Mouse (Mus musculus) cerebellum, adult 9-11 months (tissue): ENCODE measurements around the gene Gpc3.
"Not testable (repeated sequence)": the region's sequence is repeated elsewhere in the genome, so short reads cannot be mapped to it uniquely, and the experiment has no call there.

Experiments used
- DNase-seq: peaks from one replicate; pipeline ENCODE4 v3.0.0; 2022

Gpc3 gene

DNA sequence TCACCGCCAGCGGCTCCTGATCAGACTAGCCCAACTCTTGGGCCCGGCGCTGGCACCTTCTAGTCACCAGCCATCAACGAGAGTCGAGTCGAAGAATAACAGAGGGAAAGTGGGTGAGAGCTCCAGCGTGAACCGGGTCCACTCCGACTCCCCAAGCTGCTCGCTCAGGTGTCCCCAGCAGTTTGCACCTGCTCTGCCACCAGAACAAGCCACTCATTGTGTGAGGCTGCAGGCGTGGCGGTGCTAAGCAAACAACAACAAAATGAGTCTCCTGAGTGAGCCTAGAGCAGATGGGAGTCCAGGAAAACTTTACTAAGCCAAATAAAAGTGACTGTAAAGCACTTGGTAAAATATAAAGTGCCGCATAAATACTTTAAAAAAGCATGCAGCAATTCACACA is 239.5 kb downstream of the Gpc3 start:
- DNase-seq = no peak

DNA sequence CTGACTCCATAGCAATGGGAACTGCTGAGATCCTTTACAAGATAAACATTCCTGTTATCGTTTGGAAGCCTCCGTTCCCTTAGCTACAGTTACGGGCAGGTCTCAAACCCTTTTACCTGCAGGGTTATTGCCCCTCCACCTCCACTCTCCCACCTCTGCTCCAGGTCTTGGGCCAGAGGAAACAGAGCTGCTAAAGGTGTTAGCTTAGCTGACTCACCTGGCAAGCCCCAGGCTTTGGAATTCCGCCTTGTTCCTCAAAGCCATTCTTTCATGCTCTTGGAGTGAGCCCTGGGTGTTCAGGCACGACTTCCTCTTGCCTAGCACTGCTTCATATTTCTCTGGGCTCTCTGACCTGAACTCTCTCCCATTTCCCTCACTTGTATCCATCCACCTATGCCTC is 241.3 kb downstream of the Gpc3 start:
- no peak for DNase-seq

DNA sequence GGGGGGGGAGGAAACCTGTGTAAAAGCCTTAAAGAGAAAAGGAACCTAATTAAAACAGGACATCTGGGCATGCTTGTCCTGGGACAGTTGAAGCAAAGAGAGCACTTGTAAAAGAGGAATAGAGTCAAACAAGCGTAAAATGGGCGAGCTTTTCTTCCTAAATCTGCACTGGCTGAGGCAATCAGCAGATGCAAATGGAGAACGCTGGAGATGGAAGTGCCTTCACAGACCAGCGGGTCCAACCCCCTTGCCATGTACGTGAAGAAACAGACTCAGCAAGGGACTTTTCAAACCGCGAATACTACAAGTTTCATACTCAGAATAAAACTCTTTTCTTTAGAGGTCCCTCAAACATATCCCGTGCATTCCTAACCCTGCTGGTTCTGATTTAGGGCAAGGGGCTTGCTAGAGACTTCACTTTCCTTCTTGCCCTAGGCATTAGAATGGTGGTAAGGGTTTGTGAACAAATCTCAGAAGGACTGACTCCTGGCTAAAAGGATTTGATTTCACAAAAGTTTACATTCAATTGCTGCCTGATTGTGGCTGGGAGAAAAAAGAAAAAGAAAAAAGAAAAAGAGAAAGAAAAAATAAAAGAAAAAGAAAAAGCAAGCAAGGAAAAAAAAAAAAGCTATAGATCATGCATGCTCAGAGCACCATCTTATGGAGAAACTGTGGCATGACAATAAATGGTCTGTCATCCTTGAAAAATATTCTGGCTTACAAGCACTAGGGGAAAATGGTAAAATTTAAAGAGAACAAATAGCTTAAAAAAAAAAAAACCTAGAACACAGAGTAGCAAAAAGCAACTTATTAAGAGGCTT is 243.6 kb downstream of the Gpc3 start:
- no peak for DNase-seq

DNA sequence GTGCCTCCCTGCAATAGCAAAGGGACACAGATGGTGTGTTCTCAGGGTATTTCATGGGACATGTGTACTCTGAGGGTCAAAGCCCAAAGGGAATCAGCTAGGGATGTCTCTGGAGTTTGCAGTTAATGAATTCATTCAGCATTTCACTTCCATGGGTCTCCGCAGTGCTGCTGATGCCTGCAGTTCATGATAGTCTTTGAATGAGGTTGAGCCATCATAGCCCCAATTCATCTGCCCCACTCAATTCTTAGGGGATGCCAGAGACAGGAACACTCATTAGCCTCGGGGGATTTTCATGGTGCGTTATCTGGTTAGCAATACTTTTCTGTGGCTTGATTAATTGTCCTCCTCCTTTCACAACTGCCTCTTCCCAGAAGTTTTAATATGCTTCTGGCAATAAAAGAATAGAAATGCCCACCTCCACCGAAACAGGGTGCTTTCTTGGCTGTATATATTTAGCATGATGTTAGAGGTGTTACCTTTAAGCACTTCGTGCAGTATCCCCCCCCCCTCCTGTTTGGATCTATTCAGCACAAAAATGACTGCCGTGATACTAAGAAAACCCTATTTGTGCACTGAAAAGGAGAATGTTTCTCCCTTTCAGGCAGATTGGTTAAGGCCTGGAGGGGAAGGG is 244.3 kb downstream of the Gpc3 start:
- DNase-seq = no peak

DNA sequence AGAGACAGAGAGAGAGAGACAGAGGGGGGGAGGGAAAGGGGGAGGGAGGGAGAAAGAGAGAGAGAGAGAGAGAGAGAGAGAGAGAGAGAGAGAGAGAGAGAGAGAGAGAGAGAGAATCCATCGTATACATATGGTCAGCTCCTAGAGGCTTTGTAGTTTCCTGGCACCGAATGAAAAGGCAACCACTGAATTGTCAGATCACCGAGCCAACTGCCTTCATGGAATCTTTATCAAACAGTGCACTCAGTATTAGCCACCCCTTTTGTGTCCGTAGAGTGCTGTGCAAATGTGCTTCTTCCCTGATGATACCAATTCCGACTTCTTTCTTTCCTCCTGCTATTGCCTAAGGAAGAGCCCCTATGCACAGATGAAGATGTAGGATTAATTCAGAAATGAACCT is 246.9 kb downstream of the Gpc3 start:
- no peak for DNase-seq

DNA sequence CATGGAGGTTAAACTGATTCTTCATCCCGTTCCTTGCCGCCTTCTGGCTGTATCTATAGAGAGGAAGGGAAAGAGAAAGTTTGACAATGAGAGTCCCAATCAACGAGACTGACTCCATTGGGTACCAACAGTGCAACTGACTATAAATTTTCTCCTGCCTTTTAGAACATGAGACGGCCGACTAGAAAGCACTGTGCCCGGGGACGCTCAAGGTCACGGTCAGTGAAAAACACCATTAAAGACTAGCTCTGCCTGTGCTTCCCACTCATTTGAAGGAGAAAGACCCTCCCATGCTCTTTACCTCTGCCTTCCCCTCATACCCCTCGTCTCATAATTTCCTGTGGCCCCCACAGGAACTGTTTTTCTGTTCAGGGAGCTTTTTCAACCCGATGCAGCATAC is 248.0 kb downstream of the Gpc3 start:
- DNase-seq = no peak

DNA sequence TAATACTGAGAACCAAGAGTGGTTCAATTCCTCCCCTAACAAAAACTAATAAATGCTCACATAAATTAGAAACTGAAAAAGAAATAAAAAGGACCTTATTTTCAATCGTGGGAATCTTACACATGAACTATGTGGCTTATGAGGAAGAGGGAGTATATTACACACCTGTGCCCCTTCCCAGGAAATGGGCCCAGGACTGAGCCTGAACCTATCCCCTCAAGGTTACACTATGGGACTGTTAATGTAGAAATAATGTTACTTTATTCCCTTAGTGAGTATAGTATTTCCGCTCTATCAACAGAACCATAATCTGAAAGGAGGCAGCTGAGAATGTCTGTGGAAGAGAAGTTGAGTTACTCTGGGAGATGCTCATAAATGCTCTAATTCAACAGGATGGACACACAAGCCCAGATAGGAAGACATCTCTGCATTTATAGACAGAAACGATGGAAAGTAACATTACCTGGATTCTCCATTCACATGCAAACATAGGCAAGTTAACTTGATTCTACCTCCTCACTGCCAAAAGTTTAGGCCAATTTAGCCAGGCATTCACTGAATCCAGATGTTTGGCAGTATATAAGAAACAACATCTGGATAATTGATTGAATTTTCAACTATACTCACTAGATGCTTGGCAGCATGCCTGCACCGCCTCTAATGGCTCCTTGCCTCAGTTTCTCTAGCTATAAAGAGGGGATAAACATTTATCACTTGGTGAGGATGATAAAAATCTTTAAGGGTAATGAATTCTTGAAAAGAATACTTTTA is 251.3 kb downstream of the Gpc3 start:
- no peak for DNase-seq

DNA sequence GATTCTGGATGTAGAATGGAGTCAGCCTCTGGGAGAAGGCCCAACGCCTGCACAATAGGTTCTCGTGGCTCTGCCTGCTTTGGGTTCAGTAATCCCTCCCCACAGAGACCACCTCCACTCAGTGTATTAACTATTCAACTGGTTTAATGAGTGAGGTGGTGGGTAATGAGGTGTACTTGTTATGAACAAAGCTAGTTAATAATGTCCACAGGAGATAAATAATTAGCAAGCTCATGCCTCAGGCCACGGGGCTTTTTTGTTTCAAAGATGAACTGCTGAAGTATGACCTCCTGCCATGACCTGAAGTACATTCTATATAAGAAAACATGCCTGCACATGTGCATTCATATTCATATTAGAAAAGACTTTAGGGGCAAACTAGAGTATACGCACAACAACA is 260.8 kb downstream of the Gpc3 start:
- no peak for DNase-seq

DNA sequence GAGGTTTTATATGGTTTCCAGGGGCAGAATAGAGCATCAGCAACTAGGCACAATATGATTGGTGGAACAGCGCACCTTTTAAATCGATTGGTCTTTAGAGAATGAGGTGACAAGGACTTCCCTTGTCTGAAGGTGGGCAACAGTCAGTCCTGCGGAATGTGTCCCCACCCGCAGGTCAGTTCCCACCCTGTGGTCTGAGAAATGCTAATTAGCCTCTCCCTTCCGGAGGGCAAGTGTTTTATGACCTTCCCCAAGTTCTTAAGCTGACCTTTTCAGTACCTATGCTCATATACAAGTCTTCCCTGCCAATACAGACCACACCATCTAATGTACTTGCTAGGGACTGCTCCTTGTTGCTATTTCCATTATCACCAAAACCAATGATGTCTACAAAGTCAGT is 263.1 kb downstream of the Gpc3 start:
- DNase-seq = not testable (repeated sequence)

DNA sequence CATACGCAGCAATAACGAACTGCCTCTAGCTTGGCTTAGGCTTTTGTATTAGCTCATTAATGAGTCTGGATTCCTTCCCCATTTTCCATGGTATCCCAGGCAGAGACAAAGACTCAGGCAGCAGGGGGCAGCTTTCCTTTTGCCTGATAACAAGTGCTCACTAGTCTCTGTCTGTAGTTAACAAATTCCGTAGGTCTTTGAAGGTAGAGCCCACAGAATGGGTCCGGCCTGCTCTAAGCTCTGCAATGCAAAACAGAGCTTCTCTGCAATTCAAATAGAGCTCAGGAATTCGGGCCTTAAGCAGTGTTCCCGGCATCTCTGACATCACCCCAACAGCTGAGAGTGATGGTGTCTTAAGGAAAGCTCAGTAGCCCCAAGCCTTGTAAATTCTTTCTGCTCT is 265.0 kb downstream of the Gpc3 start:
- no peak for DNase-seq

DNA sequence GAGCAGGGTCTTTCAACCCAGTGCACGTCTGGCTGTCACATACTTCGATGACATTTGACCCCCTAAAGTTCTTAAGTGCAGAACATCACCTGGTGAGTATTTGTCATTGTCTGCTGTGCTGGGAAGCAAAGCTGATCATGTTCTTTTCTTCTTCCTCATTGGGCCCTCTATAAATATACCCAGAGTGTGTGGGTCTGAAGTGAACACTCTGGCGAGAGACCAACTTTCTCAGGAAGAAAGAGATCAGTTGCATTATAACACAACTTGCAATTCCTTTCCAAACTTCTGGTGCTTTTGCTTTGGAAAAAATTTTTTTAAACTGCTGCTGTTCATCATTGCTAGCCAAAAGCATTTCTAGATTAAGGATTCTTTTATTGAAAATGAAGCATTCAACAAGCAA is 269.7 kb downstream of the Gpc3 start:
- no peak for DNase-seq

DNA sequence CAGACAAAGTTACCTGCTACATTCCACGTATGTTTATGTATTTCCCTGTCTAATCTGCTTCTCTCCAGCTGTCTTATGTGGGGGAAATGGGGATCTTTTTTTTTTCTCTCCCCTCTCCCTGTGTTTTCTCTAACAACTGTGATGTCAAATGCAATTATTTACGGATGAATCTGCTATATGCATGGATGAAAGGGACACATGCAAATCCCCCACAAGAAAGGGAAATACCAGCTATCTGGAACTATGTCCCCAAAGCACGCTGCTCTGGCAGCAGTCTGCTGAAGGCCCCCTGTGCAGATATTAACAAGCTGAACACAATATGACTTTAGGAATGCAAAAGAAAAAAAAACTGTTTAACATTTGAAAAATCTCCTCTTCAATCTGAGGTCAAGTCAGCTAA is 273.5 kb downstream of the Gpc3 start:
- DNase-seq = no peak

DNA sequence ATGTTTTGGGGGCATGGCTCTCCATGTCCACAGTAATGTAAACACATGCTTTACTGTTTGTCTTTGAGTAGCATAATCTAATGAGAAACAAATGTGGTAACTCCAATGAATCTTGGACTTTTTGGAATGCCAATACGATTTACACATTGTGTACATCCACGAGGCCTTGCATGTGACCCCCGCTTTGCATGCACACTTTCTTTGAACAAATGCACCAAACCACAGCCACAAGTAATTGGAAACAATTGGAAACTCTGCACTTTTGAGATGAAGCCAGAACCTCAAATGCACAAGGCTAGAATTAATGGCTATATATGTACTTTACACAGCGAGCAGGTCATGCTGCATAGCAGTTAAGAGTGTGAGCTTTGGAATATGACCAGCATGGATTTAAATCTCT is 292.0 kb downstream of the Gpc3 start:
- DNase-seq = no peak

DNA sequence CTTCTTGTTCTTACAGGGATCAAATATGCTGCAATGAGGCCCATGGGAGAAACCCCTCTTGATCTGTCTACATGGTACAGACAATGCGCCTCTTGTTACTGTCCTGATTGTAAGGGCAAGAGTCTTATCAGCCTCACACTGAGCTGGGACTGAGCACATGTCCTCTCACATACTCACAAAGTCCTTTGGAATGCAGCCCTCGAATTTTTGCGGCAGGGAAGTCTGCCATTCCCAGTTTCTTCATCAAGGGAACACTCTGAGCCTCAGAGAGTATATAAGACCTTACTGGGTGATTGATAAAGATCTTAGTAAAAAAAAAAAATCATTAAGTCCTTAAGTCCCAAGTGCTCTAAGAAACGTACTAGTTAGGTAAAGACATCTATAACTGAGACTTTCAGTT is 293.1 kb downstream of the Gpc3 start:
- DNase-seq = no peak

DNA sequence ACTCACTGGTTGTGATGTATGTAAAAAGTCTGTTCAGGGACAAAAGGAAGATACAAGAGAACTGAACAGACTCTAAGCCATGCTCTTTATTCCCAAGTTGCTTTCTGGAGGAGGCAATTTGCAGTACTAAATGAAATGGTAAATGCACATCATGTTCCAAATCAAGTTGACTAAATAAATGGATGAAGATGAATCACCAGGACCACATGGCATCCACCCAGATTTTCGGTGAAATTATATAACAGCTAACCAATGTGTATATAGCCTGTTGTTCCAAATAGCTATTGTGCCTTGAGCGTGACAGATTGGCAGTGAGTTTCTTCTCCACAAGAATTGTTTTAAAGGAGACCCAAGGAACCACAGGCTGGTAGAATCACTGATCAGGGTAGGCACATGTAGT is 302.8 kb downstream of the Gpc3 start:
- DNase-seq = no peak

DNA sequence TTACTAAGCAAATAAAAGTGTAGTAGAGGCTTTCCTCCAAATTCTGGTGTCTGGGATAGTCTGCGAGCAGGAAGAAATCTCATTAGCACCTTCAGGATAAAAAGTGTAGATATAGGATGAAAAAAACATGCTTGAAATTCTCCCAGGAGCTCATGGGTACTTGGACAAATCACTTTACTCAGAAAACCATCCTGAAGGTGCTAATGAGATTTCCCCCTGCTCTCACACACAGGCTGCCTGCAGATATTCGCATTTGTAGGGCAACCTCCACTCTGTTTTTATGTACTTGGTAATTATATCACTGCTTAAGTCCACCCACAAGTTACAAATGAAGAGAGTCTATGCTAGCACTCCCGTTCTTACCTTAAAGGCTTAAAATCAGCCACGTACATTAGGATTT is 308.5 kb downstream of the Gpc3 start:
- DNase-seq = no peak

DNA sequence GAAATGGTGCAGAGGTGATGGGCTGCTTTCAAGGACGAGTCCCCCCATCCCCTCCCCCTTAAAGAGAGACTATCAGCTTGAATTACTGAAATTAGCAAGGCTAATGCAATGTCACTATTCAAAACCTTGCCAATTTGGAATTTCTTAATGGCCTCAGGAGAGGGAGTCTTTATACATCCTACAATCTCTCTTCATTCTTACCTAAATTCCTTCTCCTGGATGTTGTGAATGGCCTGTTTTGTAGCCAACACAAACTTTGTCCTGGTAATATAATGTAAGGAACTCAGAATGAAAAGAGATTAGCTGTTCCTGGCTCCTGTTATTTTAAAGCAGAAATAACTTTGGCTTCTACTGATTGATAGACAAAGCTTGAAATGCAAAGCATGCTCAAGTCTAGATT is 325.0 kb downstream of the Gpc3 start:
- no peak for DNase-seq

DNA sequence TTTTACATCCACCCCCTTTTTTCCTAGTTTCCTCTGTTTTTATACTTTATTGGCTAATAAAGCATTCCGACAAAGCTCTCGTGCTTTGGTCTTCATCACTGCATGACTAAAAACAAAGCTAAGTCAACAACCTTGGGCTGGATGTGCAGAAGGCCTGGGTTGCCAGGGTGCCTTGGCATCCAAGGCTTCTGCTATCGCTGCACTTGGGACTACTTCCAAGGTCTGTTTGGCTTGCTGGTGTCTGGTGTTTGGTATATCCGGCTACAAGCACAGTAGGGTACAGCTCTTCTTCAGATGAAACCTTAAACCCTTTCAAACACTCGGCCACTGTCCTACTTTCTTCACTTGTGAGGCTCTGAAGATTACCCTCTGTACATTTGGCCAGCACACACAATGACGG is 325.8 kb downstream of the Gpc3 start:
- no peak for DNase-seq

DNA sequence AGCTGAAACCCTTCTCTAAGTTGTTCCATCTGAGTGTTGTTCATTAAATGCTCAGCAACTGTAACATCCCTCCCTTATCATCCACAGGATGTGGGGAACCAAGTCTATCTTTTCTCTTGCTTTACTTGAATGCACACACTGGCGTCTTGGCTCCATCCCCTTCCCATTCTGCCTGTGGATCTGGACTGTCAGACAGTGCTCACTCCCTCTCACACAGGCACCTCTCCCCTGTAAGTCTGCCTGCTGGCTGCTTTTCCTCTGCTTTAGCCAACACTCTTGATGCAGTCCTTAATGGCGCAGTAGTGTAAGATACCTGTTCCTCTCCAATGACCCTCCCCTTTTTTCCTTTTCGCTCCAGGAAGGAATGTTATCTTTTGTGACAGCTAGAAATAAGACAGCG is 331.7 kb downstream of the Gpc3 start:
- no peak for DNase-seq

DNA sequence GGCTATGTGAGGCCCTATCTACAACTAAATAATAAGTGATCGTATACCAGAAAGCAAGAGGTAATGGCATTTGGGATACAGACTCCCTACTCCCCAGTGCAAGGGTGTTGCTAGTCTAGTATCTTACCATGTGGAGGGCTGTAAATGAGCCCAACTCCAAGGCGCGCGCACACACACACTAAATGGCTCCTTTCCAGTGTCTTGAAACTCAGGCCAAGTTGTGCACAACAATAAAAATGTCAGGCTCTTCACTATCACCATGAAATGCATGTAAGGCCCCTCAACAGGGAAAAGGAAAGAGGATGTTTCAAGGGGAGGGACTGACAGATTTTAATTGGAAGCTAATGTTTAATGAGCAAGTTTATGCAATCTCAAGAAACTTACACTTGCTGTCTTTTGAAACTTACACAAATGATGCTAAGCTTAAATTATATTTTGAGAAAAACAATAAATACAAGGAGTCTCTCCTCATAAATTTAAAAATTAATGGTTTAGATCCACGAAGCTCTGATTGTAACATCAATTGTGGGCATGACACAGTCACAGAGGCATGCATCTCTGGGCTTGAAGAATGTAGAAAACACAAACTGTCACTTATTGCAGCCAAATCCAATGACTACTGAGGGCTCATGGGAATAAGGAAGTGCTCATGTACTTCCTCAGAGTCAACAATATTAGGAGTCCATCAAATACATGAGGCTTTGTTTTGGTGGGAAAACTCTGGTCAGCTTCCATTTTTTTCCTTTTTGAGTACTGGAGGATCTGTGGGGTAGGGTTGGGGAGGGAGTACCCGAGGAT is 332.4 kb downstream of the Gpc3 start:
- no peak for DNase-seq

DNA sequence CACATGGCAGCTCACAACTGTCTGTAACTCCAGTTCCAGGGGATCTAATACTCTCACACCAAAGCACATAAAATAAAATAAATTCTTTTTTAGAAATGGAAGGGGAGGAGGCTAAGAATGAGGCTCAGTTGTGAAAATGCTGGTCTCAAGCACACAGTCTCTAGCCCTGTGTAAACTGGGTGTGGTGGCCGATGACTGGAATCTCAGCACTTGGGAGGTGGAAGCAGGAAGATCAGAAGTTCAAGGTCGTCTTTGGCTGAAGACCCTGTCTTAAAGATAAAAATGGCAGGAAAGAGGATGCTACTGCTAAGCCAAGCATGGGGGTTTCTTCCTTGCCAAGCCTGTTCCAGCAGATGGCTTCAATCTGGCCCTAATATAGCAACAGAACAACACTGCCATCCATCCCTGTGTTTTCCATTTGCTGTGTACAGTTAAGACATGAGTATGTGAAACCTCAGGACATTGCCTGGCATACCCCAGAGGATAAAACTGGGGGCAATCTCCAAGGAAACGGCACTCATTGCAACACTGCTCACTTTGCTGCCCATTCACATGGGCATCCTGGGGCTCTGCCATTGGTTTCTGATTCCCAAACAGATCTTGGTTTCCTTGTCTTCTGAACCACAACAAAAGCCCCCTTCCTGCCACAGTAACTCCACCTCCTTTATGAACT is 334.9 kb downstream of the Gpc3 start:
- no peak for DNase-seq

DNA sequence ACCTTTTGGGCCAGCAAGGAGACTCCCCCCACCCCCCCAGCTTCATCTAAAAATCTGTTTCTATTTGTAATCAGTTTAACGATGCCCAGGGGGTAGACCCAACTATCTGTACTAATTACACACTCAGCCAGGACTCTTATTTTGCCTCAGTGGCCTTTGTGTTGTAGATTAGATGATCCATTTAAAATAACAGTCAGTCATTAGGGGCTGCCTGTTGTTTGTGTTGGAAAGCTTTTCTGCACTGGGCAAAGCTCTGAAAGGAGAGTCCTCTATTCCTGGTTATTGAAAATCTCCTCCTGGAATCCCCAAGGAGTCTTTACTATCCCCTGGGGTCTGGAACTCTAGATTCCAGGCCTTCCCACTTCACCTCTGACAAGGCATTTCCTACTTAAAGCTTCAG is 336.2 kb downstream of the Gpc3 start:
- no peak for DNase-seq

DNA sequence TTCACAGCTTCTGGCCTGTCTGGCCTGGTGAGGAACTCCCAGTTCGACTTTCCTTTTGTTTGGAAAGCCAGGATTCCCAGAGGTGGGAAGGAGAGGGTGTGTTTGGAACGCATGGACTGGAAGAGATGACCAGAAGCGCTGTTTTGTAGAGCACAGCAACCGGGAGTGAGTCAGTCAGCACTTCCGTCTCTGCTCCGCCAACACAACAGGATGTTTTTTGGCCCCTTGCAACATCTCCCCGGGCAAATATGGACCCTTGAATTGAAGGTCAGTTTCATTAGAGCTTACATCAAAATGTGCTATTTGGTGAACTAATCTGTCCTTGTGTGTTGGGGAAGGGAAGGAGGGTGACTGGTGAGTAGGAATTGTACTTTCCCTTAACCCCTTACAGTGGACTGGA is 340.7 kb downstream of the Gpc3 start:
- no peak for DNase-seq
